Mouse (Mus musculus) intestine, embryonic 14.5 days (tissue): ENCODE measurements around the gene Pnpla6. TPM values are rescaled to one million over a fixed set of nuclear protein-coding genes. Genes with fewer than 3 reads are reported as not detected.

ENCODE experiments used
- polyA plus RNA-seq: library from polyadenylated mRNA; unstranded; fragments of >200 nt; fragmentation: Nextera tagmentation; extraction: Ambion mirVana; gene quantifications from 2 replicates; pipeline ENCODE4 v1.2.1, GENCODE M21; 2014

The Pnpla6 gene
- polyA plus RNA-seq, 1 experiment from 2014 or later: 26.7 TPM

Other genes starting within 250 kb of the Pnpla6 start
- 37.6 and 41.0 TPM in 2 replicates for gene Insr, start 235.8 kb upstream of the Pnpla6 start, polyA plus RNA-seq
- 0.34 TPM in 1 of 2 replicates, not detected in the other for gene A430078G23Rik, start 162.0 kb upstream of the Pnpla6 start, polyA plus RNA-seq
- 8.6 and 10.7 TPM in 2 replicates for gene Arhgef18, start 122.4 kb upstream of the Pnpla6 start, polyA plus RNA-seq
- gene Pex11g, start 47.7 kb upstream of the Pnpla6 start, polyA plus RNA-seq: 4.2 and 5.1 TPM in 2 replicates
- gene Tex45, start 44.5 kb upstream of the Pnpla6 start, polyA plus RNA-seq: 0.12 TPM in 1 of 2 replicates, not detected in the other
- gene Zfp358, start 22.2 kb upstream of the Pnpla6 start, polyA plus RNA-seq: 20.6 and 22.7 TPM in 2 replicates
- gene Mcoln1, start 14.9 kb upstream of the Pnpla6 start, polyA plus RNA-seq: 37.3 and 41.8 TPM in 2 replicates
- 3.8 and 4.5 TPM in 2 replicates for gene C330021F23Rik, start 52.6 kb downstream of the Pnpla6 start, polyA plus RNA-seq
- gene Camsap3, start 71.9 kb downstream of the Pnpla6 start, polyA plus RNA-seq: 19.7 and 21.5 TPM in 2 replicates
- gene Xab2, start 105.9 kb downstream of the Pnpla6 start, polyA plus RNA-seq: 56.4 and 61.5 TPM in 2 replicates
- gene Pet100, start 106.2 kb downstream of the Pnpla6 start, polyA plus RNA-seq: 95.1 and 95.4 TPM in 2 replicates
- gene Pcp2, start 110.2 kb downstream of the Pnpla6 start, polyA plus RNA-seq: 0.12 TPM in 1 of 2 replicates, not detected in the other
- gene Stxbp2, start 115.6 kb downstream of the Pnpla6 start, polyA plus RNA-seq: 85.9 and 106 TPM in 2 replicates
- gene Retn, start 140.4 kb downstream of the Pnpla6 start, polyA plus RNA-seq: 0.22 TPM in 1 of 2 replicates, not detected in the other
- gene Mcemp1, start 150.4 kb downstream of the Pnpla6 start, polyA plus RNA-seq: 0.12 and 0.47 TPM in 2 replicates
- gene Fcor, start 157.0 kb downstream of the Pnpla6 start, polyA plus RNA-seq: 16.7 and 16.8 TPM in 2 replicates
- gene Trappc5, start 160.9 kb downstream of the Pnpla6 start, polyA plus RNA-seq: 34.0 TPM in 2 replicates
- gene Fcer2a, start 178.8 kb downstream of the Pnpla6 start, polyA plus RNA-seq: 0.08 and 0.11 TPM in 2 replicates
- gene Clec4g, start 205.3 kb downstream of the Pnpla6 start, polyA plus RNA-seq: not detected in 2 replicates
- gene Cd209a, start 233.6 kb downstream of the Pnpla6 start, polyA plus RNA-seq: not detected in 2 replicates